Mouse (Mus musculus): ENCODE data around the gene Ms4a4d.
A peak's percentile ranks its signal among the peaks of the same experiment; 100 is the strongest.
"Not testable (repeated sequence)": the region's sequence is repeated elsewhere in the genome, so short reads cannot be mapped to it uniquely, and the experiment has no call there.

Gene Ms4a4d

DNA sequence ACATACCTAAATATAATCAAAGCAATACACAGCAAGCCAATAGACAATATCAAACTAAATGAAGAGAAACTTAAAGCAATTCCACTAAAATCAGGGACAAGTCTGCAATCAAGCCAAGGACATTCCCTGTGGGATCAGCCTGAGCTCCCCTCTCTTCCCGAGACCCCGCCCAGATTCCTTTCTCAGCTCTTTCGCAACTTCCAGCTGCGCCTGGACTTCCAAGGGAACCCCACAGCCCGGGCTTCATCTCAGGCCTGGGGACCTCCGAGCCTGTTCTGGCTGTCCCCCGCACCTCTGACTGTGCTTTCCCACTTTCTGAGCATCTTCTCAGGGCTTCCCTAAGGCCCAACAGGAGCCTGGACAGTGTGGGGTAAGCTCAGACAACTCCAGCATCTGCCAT is at the start of gene Ms4a4d:
Ms4a4d (plus strand) TSS at position 209 of the 400 bp plus-strand sequence.
- DNase-seq (ENCODE audit: low spot score) = peak; percentile 54

DNA sequence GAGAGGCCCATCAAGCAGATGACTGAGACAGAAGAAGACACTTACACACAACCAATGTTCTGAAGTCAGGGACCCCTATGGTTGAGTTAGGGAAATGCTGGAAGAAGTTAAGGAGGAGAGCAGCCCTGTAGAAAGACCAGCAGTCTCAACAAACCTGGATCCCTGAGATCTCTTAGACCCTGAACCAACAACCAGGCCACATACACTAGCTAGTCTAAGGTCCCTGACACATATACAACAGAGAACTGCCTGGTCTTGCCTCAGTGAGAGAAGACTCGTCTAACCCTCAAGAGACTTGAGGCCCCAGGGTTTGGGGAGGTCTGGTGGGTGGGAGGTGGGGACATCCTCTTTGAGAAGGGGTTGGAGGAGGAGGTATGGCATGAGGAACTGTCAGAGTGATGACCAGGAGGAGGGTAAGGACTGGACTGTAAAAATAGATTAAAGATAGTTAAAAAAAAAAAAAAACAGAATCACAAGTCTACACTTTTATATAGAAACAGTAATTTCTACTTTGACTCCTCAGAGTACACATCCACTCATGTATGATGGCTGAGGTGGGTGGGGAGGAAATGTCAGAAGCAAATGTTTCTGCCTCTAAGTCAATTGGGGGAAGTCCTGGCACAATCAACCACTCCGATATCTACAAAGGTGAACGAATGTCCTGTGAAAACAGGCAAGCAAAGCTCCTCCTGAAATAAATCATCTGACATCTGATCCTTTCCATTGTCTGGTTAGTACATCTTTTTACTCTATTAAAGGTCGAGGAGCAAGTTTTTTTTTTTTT is 45.0 kb upstream of the Ms4a4d start:
- DNase-seq (ENCODE audit: low spot score) = no peak

DNA sequence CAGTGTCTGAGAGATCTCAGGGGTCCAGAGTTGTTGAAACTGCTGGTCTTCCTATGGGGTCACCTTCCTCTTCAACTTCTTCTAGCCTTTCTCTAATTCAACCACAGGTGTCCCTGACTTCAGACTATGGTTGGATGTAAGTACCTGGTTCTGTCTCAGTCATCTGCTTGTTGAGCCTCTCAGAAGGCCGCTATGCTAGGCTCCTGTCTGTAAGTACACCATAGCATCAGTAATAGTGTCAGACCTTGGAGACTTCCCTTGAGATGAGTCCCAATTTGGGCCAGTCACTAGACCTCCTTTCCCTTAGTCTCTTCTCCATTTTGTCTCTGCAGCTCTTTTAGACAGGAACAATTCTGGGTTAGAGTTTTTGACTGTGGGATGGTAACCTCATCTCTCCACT is 43.9 kb upstream of the Ms4a4d start:
- DNase-seq (ENCODE audit: low spot score) = no peak

DNA sequence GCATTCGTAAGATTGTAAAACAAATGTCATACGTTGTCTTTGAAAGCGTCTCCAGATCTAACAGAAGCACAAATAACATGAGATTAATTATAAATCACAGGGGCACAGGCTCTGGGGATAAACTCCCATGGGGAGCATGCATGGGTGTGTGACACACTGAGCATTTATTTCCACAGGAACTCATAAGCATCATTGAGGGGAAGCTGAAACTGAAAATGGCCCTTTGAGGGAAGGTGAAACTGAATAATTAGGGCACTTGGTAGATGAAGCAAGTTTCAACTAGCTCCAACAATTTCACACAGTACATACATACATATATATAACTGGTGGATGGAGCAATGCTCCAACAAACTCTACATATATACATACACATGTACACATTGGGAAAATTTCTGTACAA is 42.1 kb upstream of the Ms4a4d start:
- no peak for DNase-seq (ENCODE audit: low spot score)

DNA sequence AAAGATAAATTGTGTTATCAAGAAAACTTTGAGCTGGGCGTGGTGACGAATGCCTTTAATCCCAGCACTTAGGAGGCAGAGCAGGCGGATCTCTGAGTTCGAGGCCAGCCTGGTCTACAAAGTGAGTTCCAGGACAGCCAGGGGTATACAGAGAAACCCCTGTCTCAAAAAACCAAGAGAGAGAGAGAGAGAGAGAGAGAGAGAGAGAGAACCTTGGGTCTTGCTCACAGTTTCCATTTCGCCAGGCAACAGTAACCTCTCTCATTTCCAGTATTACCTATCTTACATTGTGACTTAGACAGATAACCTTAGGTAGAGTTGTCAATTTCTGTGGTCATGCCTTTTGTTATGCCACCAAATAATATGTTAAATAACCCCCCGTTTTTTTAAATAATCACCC is 40.2 kb upstream of the Ms4a4d start:
- DNase-seq (ENCODE audit: low spot score) = no peak

DNA sequence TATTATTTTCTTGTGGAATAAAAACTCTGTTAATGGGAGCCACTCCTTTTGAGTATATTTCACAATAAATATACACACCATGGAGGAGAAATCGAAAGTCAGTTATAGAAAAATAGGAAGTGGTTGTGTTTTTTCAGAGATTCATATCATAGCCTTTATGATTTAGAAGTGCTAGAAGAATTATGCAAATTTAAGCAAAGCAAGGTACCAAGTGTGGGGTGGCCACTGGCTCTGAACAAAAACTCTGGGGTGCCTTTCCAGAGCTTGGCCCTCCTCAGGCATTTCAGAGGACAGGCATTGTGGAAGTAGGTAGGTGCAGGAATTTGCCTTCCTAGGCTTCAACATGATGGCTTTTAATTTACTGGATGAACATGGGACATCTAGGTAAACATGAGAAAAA is 39.3 kb upstream of the Ms4a4d start:
- not testable (repeated sequence) for DNase-seq (ENCODE audit: low spot score)

DNA sequence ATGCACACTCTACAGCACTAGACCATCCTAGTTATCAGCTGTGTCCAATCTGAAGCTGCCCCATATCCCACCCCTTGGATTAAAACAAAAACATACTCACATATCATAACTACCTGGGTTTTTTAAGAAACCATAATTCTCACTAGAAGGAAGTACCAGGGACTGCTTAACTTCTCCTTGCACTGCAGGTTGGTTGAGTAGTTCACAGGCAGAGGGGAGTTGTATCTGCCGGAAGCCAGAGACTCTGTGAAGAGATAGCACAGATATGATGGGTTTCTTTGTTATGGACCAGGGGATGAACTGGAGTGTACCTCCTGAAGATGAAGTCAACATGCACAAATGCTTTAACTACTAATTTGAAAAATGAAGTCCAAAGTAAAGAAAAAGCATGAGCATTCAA is 35.8 kb upstream of the Ms4a4d start:
- DNase-seq (ENCODE audit: low spot score) = no peak

DNA sequence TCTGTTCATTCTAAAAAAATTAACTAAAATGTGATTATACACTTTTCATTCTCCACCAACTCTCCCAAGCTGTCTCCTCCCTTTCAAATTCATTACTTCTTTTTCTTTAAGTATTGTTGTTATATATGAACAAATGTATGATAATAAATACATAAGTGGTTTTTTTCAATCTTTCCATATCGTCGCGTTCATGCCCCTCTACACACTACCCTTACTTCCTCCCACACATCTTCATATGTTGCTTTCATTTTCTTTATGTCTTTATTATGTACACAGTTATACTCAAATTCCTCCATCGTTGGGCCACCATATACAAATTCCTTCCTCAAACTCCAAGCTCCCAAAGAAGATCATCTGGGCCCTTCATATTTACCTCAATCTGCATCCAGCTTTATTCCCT is 35.3 kb upstream of the Ms4a4d start:
- no peak for DNase-seq (ENCODE audit: low spot score)

DNA sequence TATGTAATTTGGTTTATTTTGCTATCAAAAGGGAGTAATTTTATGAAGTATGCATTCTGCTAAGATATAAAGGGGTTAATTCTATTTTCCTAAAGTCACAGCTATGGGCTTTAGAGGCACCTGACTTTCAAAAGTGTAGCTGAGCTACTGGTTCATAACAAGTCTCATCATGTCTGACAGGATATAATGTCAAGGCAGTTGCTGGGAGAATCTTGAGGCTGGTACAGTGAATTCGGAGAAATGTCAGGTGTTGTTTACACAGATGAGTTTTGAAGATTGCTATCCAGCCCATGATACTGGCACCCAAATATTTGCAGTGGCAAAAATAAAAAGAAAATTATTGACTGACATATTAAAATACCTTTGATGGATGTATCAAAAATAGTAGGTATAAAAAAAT is 31.7 kb upstream of the Ms4a4d start:
- no peak for DNase-seq (ENCODE audit: low spot score)

DNA sequence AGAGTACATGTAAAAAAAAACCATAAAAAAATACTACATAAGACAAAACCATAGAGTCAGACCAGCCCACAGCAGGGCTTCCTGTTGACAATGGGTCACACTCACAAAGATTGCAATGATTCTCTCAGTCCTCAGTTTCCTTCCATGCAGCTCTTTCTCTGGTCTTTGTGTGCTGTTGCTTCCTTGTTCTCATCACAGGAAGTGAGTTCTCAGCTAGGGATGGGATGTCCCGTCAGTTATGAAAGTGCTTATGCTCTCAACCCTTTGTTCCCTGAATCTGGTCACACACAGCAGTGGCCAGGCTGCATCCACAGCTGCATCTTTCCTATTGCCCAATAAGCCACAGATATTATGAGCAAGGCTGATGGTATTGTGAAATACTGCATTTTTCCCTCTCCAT is 23.1 kb upstream of the Ms4a4d start:
- DNase-seq (ENCODE audit: low spot score) = no peak

DNA sequence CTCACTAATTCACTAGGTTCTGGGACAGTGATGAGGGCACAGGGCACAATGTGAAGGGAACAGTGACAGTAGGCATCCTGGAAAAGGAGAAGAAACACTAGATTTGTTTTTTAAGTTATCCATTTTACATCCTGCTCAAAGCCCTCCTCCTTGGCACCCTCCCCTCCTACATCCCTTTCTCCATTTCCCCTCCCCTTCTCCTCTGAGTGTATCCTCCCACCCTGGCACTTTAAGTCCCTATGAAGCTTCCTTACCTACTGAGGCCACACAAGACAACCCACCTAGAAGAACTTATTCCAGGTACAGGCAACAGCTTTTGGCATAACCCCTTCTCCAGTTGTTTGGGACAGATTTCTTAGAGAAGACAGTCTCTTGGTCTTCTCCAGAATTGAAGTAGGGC is 20.4 kb upstream of the Ms4a4d start, which contains the start of gene Ms4a6b:
Ms4a6b (plus strand) TSS at position 267 of the 400 bp plus-strand sequence.
- no peak for DNase-seq (ENCODE audit: low spot score)

DNA sequence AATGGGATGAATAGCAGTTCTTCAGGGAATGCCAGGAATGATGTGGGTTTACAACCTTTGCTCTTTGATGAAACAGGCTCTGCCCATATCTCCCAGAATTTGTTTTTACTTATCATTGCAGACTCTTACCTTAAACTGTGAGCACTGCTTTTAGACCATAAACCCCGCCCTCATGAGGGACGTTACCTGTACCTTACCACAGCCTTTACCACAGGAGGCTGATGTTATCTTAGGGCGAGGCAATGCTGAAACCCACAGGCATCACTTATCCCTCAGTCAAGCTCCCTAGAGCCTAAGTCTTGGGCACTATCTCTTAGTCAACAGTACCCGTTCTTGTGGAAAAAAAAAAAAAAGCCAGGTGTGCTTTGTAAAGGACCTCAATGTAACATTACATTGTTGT is 19.8 kb upstream of the Ms4a4d start:
- DNase-seq (ENCODE audit: low spot score) = no peak

DNA sequence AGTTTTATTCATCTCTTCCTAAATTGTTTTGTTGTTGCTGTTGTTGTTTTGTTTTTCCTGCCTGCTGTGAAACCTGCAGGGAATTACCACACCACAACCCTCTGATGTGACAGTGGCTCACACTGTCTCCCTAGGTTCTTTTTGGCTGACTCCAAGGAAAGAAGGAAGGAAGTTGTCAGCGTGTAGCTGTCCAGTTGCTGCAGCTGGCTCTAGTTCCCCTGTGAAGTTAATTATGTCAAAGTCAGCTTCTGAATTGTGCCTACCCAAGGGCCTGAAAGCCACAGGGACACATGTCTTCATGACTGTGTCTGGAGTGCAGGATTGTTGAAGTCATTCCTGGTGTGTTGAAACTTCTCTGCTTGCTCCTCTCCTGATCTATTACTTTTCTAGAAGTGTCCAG is 19.2 kb upstream of the Ms4a4d start:
- not testable (repeated sequence) for DNase-seq (ENCODE audit: low spot score)

DNA sequence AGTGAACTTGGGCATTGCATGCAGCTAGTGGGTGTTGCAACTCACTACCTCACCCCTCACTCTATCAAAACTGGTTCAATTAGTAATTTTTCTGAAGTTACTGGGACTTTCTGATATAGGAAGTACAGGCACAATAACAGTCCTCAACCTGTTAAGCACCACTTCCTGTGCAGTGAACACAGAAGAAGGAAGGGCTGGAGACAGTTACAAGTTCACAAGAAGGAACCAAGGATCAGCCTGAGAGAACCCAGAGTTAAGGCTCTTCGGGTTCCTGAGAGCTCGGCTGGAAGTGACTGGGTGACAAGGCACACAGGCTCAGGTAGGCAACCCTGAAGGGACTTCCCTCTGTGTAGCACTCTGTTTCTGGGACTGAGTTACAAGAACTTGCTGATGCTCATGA is 18.2 kb upstream of the Ms4a4d start:
- not testable (repeated sequence) for DNase-seq (ENCODE audit: low spot score)

DNA sequence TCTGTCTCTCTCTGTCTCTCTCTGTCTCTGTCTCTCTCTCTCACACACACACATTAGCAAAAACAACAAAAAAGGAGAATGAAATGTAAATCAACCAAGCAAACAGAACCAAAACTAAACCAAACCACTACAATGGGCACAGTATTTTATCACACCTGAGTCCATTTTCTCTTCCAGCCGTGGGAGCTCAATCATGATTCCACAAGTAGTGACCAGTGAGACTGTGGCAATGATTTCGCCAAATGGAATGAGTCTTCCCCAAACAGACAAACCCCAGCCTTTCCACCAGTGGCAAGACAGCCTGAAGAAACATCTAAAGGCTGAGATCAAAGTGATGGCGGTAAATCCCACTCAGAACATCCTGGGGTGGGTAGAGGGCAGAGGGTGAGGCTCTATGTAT is 16.5 kb upstream of the Ms4a4d start:
- no peak for DNase-seq (ENCODE audit: low spot score)

DNA sequence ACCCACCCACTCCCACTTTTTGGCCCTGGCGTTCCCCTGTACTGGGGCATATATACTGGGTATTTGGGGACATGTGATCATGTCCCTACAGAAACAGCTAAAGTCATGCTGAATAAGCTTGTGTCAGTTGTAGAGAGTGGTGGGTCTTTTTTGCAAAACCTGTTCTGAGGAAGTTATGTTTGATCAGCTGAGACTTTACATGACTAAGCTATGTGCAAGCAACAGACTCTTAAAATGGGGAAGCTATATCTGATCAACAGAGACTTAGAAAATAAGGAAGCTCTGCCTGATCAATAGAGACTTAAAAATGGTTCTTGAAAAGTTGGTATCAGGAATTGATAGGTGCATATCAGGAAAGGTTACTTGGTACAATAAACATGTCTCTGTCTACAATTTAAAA is 3.2 kb upstream of the Ms4a4d start:
- DNase-seq (ENCODE audit: low spot score) = no peak

DNA sequence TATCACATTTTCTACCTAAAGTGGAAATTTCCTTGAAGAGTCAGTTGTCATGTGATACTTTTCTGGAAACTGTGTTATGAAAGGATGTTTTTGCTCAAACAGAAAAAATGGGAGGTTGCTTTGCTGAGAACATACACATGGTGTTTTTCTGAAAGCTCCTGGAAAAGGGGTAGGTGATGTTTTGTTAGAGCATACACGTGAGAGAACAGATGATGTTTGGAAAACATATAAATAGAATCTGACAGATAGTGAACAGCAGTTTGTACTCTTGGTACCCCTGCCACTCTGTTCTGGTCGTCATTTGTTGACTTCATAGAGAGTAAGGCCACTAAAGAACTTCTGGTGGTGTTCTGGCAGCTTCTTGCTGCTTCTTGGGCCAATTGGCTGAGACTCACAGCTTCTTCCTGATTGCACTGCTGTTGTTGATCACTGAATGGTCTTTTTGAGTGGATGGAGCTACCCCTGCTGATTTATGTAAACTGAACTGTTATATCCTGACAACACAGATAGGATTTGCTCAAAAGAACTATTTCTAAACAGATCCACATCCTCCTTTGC is 2.6 kb upstream of the Ms4a4d start:
- no peak for DNase-seq (ENCODE audit: low spot score)

DNA sequence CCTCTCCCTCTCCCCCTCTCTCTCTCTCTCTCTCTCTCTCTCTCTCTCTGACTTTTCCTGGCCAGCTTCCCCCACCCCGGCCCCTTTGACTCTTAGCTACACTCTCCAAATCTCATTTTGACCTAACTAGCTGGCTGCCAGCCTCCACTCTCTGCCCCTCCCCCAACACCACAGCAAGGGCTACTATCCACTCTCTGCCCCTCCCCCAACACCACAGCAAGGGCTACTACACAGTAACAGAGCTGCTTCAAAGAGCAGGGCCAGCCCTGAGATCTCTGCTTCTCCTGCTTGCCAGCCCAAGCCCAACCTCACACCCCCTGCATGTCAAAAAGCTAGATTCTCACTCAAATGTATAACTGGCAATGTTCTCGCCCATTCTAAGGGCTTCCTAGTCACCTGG is 735 bp downstream of the Ms4a4d start:
- peak; percentile 53 for DNase-seq (ENCODE audit: low spot score)

DNA sequence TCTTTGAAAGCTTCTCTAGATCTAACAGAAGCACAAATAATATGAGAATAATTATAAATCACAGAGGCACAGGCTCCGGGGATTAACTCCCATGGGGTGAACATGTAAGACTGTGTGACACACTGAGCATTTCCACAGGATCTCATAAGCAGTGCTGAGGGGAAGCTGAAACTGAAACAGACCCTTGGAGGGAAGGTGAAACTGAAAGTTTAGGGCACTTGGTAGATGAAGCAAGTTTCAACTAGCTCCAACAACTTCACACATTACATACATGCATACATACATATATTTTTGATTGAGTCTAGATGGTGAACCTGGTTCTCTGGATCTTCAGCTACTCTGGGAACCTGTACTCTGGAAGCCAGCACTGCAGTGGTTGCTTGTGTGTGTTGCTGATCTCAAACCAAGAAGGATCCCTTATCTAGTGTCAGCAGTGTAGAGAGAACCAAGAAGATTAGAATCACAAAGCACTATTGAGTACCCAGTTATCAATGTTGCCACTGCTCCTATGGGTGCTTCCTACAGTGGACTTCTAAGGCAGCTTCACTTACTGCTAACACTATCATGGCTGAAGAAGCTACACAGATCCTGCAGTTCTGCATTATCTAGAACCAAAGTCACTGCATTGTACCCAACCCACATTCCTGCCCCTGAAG is 3.7 kb downstream of the Ms4a4d start:
- DNase-seq (ENCODE audit: low spot score) = not testable (repeated sequence)

DNA sequence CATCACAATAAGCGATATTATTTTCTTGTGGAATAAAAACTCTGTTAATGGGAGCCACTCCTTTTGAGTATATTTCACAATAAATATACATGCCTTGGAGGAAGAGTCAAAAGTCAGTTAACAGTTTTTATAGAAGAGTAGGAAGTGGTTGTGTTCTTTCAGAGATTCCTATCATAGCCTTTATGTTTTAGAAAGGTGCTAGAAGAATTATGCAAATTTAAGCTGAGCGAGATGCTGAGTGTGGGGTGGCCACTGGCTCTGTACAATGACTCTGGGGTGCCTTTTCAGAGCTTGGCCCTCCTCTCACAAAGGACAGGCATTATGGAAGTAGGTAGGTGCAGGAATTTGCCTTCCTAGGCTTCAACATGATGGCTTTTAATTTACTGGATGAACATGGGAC is 7.8 kb downstream of the Ms4a4d start:
- not testable (repeated sequence) for DNase-seq (ENCODE audit: low spot score)

DNA sequence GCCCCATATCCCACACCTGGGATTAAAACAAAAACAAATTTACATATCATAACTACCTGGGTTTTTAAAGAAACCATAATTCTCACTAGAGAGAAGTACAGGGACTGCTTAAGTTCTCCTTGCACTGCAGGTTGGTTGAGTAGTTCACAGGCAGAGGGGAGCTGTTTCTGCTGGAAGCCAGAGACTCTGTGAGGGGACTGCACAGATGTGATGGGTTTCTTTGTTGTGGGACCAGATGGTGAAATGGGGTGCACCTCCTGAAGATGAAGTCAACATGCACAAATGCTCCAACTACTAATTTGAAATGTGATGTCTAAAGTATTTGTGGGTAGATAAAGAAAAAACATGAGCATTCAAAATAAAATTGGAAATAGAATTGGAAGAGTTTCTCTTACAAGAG is 11.3 kb downstream of the Ms4a4d start:
- no peak for DNase-seq (ENCODE audit: low spot score)

DNA sequence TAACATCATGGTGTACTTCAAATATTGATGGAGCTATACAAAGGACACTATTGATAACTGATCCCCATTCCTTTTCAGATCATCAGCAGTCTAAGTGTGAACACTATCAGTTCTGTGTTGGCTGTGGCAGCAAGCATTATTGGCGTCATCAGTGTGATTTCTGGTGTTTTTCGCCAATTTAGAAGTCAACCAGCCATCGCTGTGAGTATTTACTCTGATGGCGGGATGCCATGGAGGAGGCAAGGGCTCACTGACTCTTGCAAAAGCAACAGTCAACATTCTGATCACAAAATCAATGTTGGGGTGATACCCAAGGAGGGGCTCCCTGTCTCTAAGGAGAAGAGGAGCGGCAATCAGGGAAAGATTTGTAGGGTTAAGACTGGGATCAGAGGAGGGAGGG is 18.1 kb downstream of the Ms4a4d start:
- DNase-seq (ENCODE audit: low spot score) = no peak

DNA sequence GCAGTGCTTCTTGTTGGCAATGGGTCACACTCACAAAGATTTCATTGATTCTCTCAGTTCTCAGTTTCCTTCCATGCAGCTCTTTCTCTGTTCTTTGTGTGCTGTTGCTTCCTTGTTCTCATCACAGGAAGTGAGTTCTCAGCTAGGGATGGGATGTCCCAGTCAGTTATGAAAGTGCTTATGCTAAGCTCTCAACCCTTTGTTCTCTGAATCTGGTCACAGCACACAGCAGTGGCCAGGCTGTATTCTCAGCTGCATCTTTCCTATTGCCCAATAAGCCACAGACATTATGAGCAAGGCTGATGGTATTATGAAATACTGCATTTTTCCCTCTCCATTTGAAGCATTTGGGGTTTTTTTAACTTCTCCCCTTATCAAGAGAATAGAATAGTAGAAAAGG is 23.0 kb downstream of the Ms4a4d start:
- not testable (repeated sequence) for DNase-seq (ENCODE audit: low spot score)

Measured in testis, postnatal 10 days (tissue).